Mouse (Mus musculus) hindlimb bud, embryonic 11.5 days (tissue): ENCODE results near the gene Rps6ka2.
"Not testable (repeated sequence)": the region's sequence is repeated elsewhere in the genome, so short reads cannot be mapped to it uniquely, and the experiment has no call there.

Source experiments
- DNase-seq: peaks from one replicate; pipeline ENCODE4 v3.0.0-alpha.2; 2012; ENCODE audit warnings: low read depth, low spot score; ENCODE audit errors: extremely low spot score

Rps6ka2 gene

DNA sequence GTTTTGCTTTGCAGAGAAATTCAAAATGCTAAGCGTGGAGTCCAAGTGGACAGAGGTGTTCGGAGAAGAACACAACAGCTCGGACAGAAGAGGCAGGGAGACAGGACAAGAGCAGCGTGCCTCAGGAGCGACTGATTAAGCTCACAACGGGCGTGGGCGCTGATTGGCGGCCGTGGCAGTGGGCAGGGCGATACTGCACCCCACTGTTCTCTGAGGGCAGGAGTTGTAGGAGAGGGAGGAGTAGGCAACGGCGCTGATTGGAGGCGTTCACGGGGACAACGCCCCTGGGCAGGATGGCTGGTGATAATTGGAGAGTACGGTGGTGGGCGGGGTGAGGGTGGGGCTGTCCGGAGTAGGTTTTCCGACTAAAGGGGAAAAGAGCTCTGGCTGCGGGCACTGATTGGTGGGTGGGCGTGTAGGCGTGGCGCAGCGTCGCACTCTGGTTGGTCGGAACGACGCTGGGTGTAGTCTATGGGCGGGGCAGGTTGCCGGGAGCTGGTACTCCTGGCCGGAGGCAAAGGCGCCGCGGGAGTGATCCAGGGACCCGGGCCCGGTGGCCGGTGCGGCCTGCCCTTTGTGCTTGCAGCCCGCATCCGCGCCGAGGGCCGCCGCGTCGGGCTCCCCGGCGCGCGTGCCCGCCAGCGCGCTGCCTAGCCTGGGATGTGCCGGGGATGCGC is at the start of gene Rps6ka2:
Gene Rps6ka2 (plus strand): TSS at position 489 of the 677 bp plus-strand sequence.
- peak; percentile 87 for DNase-seq

- DNase-seq: not testable (repeated sequence)
Measured at GRCm38 (mm10) chr17:7120835-7121234, 49.1 kb upstream of the Rps6ka2 start.

- not testable (repeated sequence) for DNase-seq
Measured at GRCm38 (mm10) chr17:7122554-7122953, 47.4 kb upstream of the Rps6ka2 start.

DNA sequence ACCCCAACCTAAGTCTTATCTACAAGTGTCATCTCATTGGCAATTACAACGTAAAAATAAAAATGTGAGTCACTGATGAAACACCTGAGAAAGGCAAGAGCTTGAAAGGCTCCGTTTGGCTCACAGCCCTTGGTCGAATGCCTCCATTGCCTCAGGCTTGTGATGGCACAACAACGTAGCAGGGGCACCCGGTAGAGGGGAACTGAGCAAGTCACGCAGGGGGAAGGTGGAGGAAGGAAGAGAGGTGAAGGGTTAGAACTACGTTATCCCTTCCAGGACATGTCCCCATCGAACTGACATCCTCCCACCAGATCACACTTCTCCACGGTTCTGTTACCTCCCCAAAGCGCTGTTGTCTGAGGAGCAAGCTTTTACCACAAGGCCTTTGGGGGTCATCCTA is 43.4 kb upstream of the Rps6ka2 start:
- DNase-seq: not testable (repeated sequence)

- not testable (repeated sequence) for DNase-seq
Measured at GRCm38 (mm10) chr17:7134002-7134401, 35.9 kb upstream of the Rps6ka2 start.

DNA sequence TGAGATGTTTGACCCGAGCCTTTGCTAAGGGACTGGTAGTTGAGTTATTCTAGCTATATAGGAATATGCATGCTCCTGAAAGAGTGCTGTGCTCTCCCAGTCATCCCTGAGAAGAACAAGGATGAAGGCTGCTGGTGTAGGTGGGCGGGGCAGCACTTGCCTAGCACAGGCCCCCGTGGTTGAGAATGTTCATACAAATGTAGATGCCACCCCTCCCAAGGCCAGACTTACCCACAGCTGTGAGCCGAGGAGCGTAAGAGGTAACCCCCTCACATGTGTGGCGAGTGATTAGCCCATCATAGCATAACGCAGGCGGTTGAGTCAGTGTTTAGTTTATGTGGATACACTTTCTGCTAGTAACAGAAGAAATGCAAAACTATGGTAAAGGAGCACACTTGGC is 34.6 kb upstream of the Rps6ka2 start:
- not testable (repeated sequence) for DNase-seq

DNA sequence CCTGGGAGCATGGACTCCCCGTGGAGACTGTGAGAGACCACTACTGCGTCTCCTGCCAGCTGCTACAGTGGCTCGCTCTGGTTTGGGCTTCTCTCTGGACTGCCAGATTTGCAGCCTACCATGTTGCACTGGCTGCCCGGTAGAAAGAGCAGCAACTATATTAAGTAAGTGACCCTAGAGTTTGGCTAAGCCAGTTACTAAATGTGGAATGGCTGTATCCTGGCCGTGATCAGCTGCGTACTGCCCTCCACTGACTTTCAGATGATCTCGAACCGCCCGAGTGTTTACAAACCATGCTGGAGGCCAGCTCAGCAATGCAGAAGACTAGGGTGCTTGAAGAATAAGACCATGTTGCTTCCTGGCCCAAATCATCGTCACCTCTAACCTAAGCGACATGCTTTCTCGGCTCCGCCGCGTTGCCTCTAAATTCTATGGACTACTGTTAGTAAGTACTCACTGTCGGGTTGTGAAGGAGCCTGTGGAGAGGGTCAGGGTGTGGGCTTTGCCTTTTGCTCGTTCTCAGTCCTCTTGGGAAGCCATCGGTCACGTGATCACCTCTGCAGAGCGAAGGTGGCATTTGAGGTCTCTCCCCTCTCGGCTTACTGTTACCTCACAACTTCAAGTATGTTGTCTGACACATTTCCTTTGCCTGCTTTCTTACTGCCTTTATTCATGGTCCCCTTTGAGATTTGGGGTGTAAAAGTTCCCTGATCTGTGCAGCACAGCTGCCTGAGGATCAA is 31.6 kb upstream of the Rps6ka2 start:
- DNase-seq: no peak

- no peak for DNase-seq
Measured at GRCm38 (mm10) chr17:7140399-7141174, 29.3 kb upstream of the Rps6ka2 start.

DNA sequence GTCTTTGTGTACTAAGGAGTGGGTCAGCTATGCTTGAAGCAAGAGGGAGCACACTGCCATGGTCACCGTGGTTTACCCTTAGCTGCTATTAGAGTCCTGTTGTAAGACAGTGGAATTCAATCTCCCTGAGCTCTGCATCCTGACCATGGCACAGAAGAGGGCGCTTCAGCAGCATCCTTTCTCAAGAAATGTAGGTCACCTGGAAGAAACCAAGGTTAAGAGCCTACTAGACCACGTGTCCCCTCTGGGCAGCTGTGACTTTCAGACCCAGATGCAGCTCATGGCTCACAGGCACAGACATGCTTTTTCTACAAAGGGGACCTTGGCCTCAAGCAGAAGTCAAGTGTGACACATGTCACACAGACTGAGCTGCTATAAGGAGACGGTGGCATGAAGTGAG is 27.5 kb upstream of the Rps6ka2 start:
- DNase-seq: no peak

DNA sequence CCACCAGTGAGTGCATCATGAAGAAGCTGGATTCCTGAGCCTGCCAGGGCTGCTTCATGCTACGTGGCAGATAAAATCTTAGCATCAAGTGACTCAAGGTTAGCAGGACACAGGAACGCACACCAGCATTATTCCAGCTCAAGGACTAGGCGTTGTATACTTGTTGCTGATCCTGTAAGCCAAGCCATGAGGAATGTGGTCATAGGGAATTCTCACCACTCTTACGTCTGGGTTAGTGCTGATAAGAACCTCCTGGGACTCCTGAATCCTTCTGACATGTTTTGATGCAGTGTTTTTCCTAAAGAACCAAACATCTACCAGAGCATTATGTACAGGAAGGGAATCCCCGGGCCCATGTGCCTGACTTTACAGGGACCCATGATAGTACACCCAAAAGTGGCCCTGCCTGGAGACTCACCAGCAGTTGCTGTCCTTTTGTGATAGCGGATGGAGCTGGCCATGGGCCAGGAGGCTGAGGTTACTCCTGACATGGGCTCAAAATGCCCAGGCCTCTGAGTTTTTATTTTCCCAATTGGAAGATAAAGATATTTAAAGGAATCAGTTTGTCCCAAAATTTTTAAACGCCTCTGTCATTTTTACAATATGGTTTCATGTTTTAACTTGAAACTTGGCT is 25.9 kb upstream of the Rps6ka2 start:
- no peak for DNase-seq

DNA sequence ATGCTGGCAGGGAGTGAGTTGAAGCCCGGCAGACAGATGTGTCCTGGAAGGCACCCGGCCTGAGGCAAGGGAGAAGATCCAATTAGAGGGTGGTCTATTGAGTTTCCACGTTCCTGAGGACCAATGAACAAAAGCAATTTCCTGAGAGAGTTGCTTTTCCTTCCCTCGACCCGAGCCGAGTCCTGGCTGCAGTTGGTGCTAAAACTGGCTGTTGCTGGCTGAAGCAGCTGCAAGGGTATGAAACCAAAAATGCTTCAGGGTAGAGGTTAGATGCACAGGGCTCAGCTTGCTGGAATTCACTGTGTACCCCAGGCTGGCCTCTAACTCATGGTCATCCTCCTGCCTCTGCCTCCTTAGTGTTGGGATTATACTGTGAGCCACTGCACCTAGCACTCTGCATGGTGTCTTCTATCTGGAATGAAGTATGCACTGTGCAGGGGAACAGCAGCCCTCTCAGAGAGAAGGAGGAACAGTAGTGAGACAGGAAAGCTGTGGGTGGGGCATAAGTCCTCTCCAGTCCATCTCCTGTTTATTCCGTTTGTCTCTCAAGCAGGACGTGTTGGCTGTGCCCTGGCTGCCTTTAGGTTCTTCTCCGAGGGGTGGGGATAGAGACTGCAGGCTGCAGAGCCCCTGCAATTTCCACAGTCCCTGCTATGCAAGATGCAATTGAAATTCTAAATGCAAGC is 24.4 kb upstream of the Rps6ka2 start:
- no peak for DNase-seq

- DNase-seq: no peak
Measured at GRCm38 (mm10) chr17:7146479-7146878, 23.4 kb upstream of the Rps6ka2 start.

DNA sequence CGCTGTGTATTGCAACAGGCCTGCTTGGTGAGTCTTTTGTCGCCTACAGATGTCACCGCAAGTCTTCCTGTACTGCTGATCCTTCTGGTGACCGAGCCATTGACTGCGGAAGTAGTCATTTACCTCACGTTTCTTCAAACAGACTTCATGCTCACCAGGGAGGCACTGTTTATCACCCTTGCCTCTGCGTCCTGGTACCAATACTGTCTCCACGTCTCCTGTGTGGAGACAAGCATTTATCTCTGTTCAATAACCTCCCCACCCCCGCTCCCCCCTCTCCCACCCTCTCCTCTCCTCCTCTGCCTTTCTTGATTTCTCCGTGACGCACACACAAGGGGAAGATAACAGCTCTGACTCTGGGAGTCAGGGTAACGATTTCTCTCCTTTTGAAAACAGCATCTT is 22.0 kb upstream of the Rps6ka2 start:
- DNase-seq: no peak

DNA sequence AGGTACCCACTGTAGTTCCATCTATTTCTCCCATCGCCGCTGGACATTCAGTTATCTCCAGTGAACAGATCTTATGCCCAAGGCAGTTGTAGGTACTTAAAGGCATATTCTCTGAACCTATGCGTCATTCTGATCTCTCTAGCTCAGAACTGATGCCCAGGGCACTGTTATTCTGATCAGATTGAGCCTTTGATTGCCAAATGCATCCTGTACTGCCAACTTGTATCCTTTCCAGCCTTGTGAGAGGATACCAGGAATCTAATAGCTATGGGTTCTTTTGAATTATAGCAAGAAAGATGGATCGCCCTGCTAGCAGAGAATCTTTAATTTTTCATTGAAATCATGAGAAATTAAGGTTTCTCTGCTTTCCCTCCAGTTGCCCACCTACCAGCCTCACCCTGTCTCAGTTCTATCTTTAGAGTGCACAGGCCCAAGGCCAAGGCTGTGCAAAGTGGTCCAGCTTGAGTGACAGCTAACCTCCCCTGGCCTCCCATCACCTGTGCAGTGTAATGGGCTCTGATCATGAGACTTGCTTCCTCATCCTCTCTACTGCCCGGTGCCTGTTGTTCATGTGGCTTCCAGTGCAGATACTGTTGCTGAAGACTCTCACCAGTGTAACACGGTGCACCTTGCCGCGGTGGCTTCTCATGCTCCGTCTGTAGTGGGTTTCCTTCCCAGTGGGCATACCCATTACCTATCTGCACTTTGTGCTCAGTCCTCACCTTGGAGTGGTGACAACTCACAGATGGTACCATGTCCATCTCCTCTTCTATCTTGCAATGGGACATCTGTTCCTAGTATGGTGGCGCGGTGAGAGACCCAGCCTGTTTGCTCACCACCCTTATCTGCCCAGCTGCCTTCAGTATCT is 20.4 kb upstream of the Rps6ka2 start:
- no peak for DNase-seq

DNA sequence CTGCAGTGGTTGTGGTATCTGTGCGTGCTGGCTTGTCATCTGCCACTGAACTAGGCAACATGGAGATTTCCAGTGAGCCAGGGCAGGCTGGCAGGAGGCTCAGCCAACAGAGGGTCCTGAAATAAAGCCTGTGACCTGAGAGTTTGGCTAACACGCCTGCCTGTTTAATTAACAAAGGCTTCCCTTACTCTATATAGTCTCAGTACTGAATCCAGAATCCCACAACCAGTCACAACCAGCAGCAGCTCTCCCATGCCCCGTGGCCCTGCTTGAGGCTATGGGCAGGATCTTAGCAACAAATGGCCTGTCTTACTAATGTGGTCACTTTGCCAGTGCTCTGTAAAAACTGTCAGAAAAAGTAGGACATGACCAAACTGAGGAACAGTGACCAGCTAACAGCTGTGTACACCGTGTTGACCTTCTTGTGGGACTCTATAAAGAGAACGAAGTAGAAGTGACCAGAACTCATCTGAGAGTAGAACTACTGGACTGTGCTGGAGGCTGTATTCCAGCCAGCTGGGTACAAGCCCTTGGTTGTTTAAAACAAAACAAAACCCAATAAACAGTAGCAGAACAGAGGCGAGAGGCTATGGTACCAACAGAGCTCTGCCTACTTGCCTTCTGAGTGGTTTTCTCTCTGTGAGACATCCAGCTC is 18.3 kb upstream of the Rps6ka2 start:
- no peak for DNase-seq

GRCm38 (mm10) chr17:7152662-7153061 is 17.3 kb upstream of the Rps6ka2 start:
- DNase-seq: no peak

- DNase-seq: no peak
Measured at GRCm38 (mm10) chr17:7163955-7164354, 6.0 kb upstream of the Rps6ka2 start.

GRCm38 (mm10) chr17:7165524-7165923 is 4.4 kb upstream of the Rps6ka2 start:
- DNase-seq: no peak

DNA sequence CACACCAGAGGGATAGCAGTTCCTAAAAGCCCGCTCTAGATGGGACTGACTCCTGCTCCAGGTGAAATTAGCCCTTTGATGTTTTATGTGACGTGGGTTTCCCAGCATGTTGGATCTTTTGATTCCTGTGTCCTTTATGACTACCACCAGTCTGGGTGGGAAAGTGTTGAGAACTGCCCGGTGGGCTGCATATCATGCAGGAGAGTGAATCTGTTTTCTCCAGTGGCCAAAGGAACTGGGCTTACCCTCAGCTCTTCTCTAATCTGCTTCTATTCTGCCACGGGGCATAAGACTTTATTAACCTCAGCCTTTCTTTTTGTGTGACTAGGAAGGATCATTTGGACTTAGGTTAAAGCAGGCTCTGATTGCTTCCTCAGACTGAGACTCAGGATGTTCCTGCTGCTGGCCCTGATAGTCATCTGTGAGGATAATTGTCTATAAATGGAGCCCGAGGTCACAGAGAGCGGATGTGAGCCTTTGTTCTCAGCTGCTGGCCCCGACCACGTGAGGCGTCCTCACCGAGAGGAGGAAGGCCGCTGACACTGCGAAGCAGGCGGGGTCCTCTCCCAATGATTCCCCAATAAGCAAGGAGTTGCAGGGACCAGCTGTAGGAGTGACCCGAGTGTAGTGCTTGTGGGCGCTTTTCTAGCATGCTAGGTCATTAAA is 821 bp upstream of the Rps6ka2 start:
- DNase-seq: no peak
